Mouse (Mus musculus): ENCODE data around the gene Slc7a5. TPM values are rescaled to one million over a fixed set of nuclear protein-coding genes. Genes with fewer than 3 reads are reported as not detected.
A peak's percentile ranks its signal among the peaks of the same experiment; 100 is the strongest.

Slc7a5 gene
- total and polyA plus RNA-seq, 3 experiments, result 110 to 291 (median 207) TPM

- TF ChIP-seq MYC (IDR thresholded peaks at IDR 0.05; ENCODE audit: low read depth, low read length) (no peak), CHD1 (IDR thresholded peaks at IDR 0.05; ENCODE audit: low read depth, low read length) (0 out of 2 replicates have a peak, but pooled peaks have one; percentile 2), RCOR1 (conservative IDR thresholded peaks at IDR 0.05; ENCODE audit: low read depth, low read length) (no peak), BHLHE40 (IDR thresholded peaks at IDR 0.05; ENCODE audit: low read depth, low read length) (0 out of 2 replicates have a peak, but pooled peaks have one; percentile 27), SMC3 (IDR thresholded peaks at IDR 0.05; ENCODE audit: low read depth, low read length) (no peak), UBTF (IDR thresholded peaks at IDR 0.05; ENCODE audit: low read depth, low read length) (no peak), HCFC1 (IDR thresholded peaks at IDR 0.05; ENCODE audit: low read depth, low read length) (peak; percentile 47; the same call in 1 of the 2 replicates), ZMIZ1 (IDR thresholded peaks at IDR 0.05; ENCODE audit: low read depth, low read length) (0 out of 2 replicates have a peak, but pooled peaks have one; percentile 14), USF1 (IDR thresholded peaks at IDR 0.05; ENCODE audit: low read depth, low read length) (no peak), IRF4 (IDR thresholded peaks at IDR 0.05; ENCODE audit: low read depth, low read length) (peak; percentile 60; the same call in 1 of the 2 replicates), ETS1 (conservative IDR thresholded peaks at IDR 0.05; ENCODE audit: low read depth, low read length) (0 out of 2 replicates have a peak, but pooled peaks have one; percentile 10), POLR2A (IDR thresholded peaks at IDR 0.05; ENCODE audit: low read depth, low read length) (peak; percentile 77), JUND (conservative IDR thresholded peaks at IDR 0.05; ENCODE audit: low read depth, low read length) (no peak)
These were observed 40.3 kb upstream of the Slc7a5 start (continued) for GRCm38 (mm10) chr8:121947753-121948141.

GRCm38 (mm10) chr8:121947047-121947752, 39.7 kb upstream of the Slc7a5 start:
- dilution Hi-C loops (cut with MboI; ENCODE audit: extremely low pct_ligation_motif_present, extremely low pct_unique_long_range_greater_than_20kb, low sequenced_read_pairs), result no loop called here
- peaks cover 13% of the 10 kb centered on the region for H3K79me2 ChIP-seq (replicated peaks; ENCODE audit: control insufficient read depth, extremely low read depth, insufficient read depth, poor library complexity, severe bottlenecking)
- no peak for TF ChIP-seq MYC (IDR thresholded peaks at IDR 0.05; ENCODE audit: low read depth, low read length)
- TF ChIP-seq NRF1 (IDR thresholded peaks at IDR 0.05; ENCODE audit: low read depth, low read length), result no peak
- TF ChIP-seq E2F4 (IDR thresholded peaks at IDR 0.05; ENCODE audit: insufficient replicate concordance, low read depth, low read length), result no peak
- TF ChIP-seq MXI1 (IDR thresholded peaks at IDR 0.05; ENCODE audit: low read depth, low read length), result no peak
- TF ChIP-seq HCFC1 (IDR thresholded peaks at IDR 0.05; ENCODE audit: low read depth, low read length), result no peak
- no peak for TF ChIP-seq ZNF384 (IDR thresholded peaks at IDR 0.05; ENCODE audit: low read depth, low read length)
- TF ChIP-seq RCOR1 (conservative IDR thresholded peaks at IDR 0.05; ENCODE audit: low read depth, low read length), result no peak
- TF ChIP-seq TCF12 (IDR thresholded peaks at IDR 0.05; ENCODE audit: low read depth, low read length), result no peak
- TF ChIP-seq EP300 (IDR thresholded peaks at IDR 0.05; ENCODE audit: low read length), result no peak
- no peak for TF ChIP-seq PAX5 (IDR thresholded peaks at IDR 0.05; ENCODE audit: low read length)
- TF ChIP-seq KAT2A (IDR thresholded peaks at IDR 0.05; ENCODE audit: insufficient replicate concordance, low read length), result no peak
- no peak for TF ChIP-seq ZMIZ1 (IDR thresholded peaks at IDR 0.05; ENCODE audit: low read depth, low read length)
- peak overlapping the region in 1 of 3 experiments; percentile 54 for H3K4me3 ChIP-seq (replicated peaks in 1 of 3; ENCODE audit: low read depth in 2 of 3, low read length in 2 of 3, poor library complexity in 1 of 3)
- H3K4me1 ChIP-seq (ENCODE audit: control insufficient read depth in 1 of 2, insufficient read depth in 2 of 2), result peaks cover 4 to 18% of the 10 kb centered on the region in 2 experiments; a peak in 3 of 4 replicates
- no peak for DNase-seq (ENCODE audit: extremely low read depth)
- no peak overlapping the region for H3K27ac ChIP-seq (ENCODE audit: insufficient read depth, low read depth)
- H3K27me3 ChIP-seq (replicated peaks), result peaks cover 27% of the 10 kb centered on the region
- in situ Hi-C loops (cut with MboI; ENCODE audit: low pct_ligation_motif_present, low pct_unique_long_range_greater_than_20kb, low sequenced_read_pairs), result loop anchor here (10.0 kb wide), 1 partner anchor 362 kb away; no protein-coding TSS in a partner anchor
- H3K9me3 ChIP-seq (replicated peaks; ENCODE audit: low read length), result no peaks in the 10 kb centered on the region
- no peaks in the 10 kb centered on the region for H3K36me3 ChIP-seq (replicated peaks in 1 of 2; ENCODE audit: control insufficient read depth in 1 of 2, insufficient read depth in 1 of 2, low read length in 1 of 2)
- H3K9ac ChIP-seq (ENCODE audit: insufficient read depth, low read depth), result peak overlapping the region; percentile 32
- H3K4me2 ChIP-seq (ENCODE audit: insufficient read depth, low read depth, poor library complexity, severe bottlenecking), result peak overlapping the region; percentile 69

Measured in CH12.LX (cell line).